22 mouse cellular contexts compared by ENCODE assay signal in the genomic region with DNA sequence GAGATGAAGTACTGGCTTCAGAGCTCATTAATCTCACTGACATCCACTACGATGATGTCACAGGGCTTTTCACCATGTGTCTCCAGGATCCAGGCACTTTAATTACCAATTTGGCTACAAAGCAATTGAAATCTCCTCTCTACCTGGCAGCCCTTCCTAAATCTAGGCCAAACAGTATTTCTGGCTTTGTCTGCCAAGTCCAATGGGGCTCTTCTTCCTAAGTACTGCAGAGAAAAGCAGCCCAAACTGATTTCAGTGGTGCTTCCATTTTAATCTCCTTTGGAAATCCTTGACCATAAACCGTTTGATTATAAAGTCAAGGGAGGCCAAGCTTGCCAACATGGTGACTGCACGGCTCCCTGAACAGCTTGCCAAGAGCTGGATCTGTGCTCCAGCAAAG.
DNase-seq lines count a peak whose midpoint lies in the region; ATAC-seq lines count a peak whose summit lies in the region.
"Had no signal": no experiment of that assay in that cellular context is flagged by ENCODE, and none has a peak within 500 bp of the region (broad histone marks: within the 10 kb centered on the region; RNA-seq: fewer than 3 reads in every experiment).

No protein-coding gene starts in this region.

- H3K36me3 ChIP-seq in hindbrain, embryonic 15.5 days: no peaks in the 10 kb centered on the region
- no peaks in the 10 kb centered on the region for H3K36me3 ChIP-seq in hindbrain, embryonic 11.5 days (ENCODE audit: control insufficient read depth, insufficient read depth, low read length)
- H3K36me3 ChIP-seq: heart, embryonic 15.5 days; limb, embryonic 15.5 days; liver, embryonic 15.5 days; stomach, embryonic 15.5 days had no signal

- H3K27me3 ChIP-seq in hindbrain, embryonic 15.5 days: no peaks in the 10 kb centered on the region
- no peaks in the 10 kb centered on the region for H3K27me3 ChIP-seq in hindbrain, embryonic 11.5 days (ENCODE audit: control insufficient read depth, insufficient read depth, low read length)
- H3K27me3 ChIP-seq: heart, embryonic 15.5 days; limb, embryonic 15.5 days; liver, embryonic 15.5 days; stomach, embryonic 15.5 days had no signal

- no peaks in the 10 kb centered on the region for H3K9me3 ChIP-seq in hindbrain, embryonic 15.5 days
- no peaks in the 10 kb centered on the region for H3K9me3 ChIP-seq in hindbrain, embryonic 11.5 days (ENCODE audit: control insufficient read depth, low read length)
- H3K9me3 ChIP-seq: heart, embryonic 15.5 days; limb, embryonic 15.5 days; liver, embryonic 15.5 days; stomach, embryonic 15.5 days had no signal

- H3K4me1 ChIP-seq in hindbrain, embryonic 15.5 days (replicated peaks): no peaks in the 10 kb centered on the region
- no peaks in the 10 kb centered on the region for H3K4me1 ChIP-seq in hindbrain, embryonic 11.5 days (replicated peaks; ENCODE audit: control insufficient read depth, insufficient read depth, low read length)
- H3K4me1 ChIP-seq: heart, embryonic 15.5 days; limb, embryonic 15.5 days; liver, embryonic 15.5 days; stomach, embryonic 15.5 days had no signal

- H3K4me2 ChIP-seq in hindbrain, embryonic 15.5 days: no peak overlapping the region
- H3K4me2 ChIP-seq in hindbrain, embryonic 11.5 days (replicated peaks; ENCODE audit: low read depth, low read length): no peak overlapping the region
- H3K4me2 ChIP-seq: heart, embryonic 15.5 days; limb, embryonic 15.5 days; liver, embryonic 15.5 days; midbrain, embryonic 11.5 days; stomach, embryonic 15.5 days had no signal

- WGBS in hindbrain, embryonic 15.5 days: 67% methylated on average over 3 of the region's 3 CpGs
- 83% methylated on average over 3 of the region's 3 CpGs for WGBS in hindbrain, embryonic 11.5 days

- no peak for DNase-seq in hindbrain, embryonic 11.5 days (ENCODE audit: low spot score)
- DNase-seq in brain, adult 2 months (ENCODE audit: low read depth, low spot score): peak; percentile 81
- DNase-seq in cerebellum, adult 9-11 months: peak; percentile 78
- DNase-seq in MN1 (ENCODE audit: low spot score): no peak
- DNase-seq in layer of hippocampus, postnatal 10 days (ENCODE audit: low spot score in 2 of 2): no peak
- no peak for DNase-seq in kidney, postnatal 36 days
- DNase-seq: adrenal gland, postnatal 14 days; gastrocnemius, postnatal 36 days; layer of hippocampus, postnatal 36 days; right cerebral cortex, postnatal 25 days; thymus, adult 18-20 months had no signal

- H3K4me3 ChIP-seq in hindbrain, embryonic 15.5 days: no peak overlapping the region
- no peak overlapping the region for H3K4me3 ChIP-seq in hindbrain, embryonic 11.5 days (ENCODE audit: low read depth, low read length)
- H3K4me3 ChIP-seq: heart, embryonic 15.5 days; limb, embryonic 15.5 days; liver, embryonic 15.5 days; myocyte; stomach, embryonic 15.5 days had no signal

- H3K9ac ChIP-seq in hindbrain, embryonic 15.5 days: no peak overlapping the region
- H3K9ac ChIP-seq in hindbrain, embryonic 11.5 days (ENCODE audit: low read depth, low read length): no peak overlapping the region
- H3K9ac ChIP-seq: heart, embryonic 15.5 days; limb, embryonic 15.5 days; liver, embryonic 15.5 days; stomach, embryonic 15.5 days had no signal

- H3K27ac ChIP-seq in hindbrain, embryonic 15.5 days (replicated peaks): peak overlapping the region; percentile 14; the same call in 1 of the 2 replicates
- no peak overlapping the region for H3K27ac ChIP-seq in hindbrain, embryonic 11.5 days (ENCODE audit: low read depth, low read length)
- H3K27ac ChIP-seq: heart, embryonic 15.5 days; limb, embryonic 15.5 days; liver, embryonic 15.5 days; macrophage; stomach, embryonic 15.5 days had no signal

- ATAC-seq in hindbrain, embryonic 15.5 days (ENCODE audit: low FRiP score, low read depth): peak; percentile 51; the same call in 1 of the 2 replicates
- ATAC-seq in hindbrain, embryonic 11.5 days (ENCODE audit: low FRiP score): no peak
- peak; percentile 88 for ATAC-seq in cerebellum, adult (ENCODE audit: insufficient number of reproducible peaks, low FRiP score, low TSS enrichment)
- ATAC-seq: intestine, postnatal 0 days; Patski had no signal

Comparison
In these comparisons a context has a peak if more than half of its experiments do, and no peak if none do; other contexts are left out.
1. DNase-seq: peak in brain, adult 2 months (single experiment) and cerebellum, adult 9-11 months (single experiment); none in hindbrain, embryonic 11.5 days (single experiment), MN1 (single experiment), layer of hippocampus, postnatal 10 days (0 of 2) and kidney, postnatal 36 days (0 of 2).